Mouse (Mus musculus) 416B (cell line): ENCODE results near the gene Foxn1.

Experiments used
- DNase-seq: peaks from one replicate; pipeline ENCODE4 v3.0.0; 2011; ENCODE audit warnings: low read depth

Gene Foxn1

DNA sequence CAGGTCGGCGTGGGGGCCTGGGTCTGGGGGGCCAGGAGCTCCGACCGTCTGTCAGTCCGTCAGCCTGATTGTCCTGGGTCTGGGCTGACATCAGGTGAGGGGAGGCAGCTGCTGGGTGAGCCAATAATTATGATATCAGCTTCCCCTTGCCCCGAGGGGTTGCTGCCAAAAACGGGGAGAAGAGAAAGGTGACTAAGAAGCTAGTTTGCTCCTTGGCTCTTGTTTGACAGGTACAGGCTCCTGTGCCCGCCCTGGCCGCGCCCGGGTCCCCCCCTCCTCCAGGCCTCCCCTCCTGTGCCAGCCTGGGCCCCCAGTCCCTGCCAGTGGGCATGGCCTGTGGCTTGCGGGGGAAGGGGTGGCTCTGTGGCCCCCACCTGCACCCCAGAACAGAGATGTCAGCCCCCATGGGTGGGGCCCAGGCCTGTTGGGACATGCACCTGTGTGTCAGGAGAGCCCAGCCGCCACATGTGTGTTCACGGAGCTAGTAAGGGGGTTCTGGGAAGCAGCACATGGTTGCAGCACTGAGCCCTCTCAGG, at the start of gene Foxn1:
Gene Foxn1, minus strand, starts transcription at position 51 of the 536 bp plus-strand sequence.
- no peak for DNase-seq

DNA sequence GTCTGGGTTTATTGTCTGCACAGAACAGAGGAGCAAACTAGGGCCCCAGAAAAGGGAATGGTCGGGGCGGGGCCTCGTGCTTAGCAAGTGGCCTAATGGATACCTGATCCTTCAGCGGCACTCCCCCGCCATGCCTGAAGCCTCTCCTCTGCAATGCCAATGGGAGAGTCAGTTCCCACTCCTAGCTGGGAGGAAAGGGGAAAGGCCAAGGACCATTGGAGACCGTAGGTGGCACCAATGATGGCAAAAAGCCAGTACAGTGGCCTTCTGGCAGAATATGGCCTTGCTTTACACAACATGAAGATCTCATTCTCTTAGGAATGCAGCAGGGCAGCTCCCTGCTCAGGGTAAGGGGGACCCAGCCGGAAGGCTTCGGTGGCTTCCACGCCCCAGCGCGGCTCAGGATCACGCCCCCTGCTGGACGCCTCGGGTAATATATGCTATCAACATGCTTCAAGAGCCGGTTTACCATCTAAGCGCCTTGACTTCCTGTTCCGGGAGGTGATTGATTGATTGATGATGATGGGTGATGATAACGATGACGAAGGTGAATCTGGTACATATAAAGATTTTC, 49.5 kb upstream of the Foxn1 start:
- DNase-seq, result peak; percentile 53

- DNase-seq, result no peak
Observed at GRCm38 (mm10) chr11:78434052-78434451, 47.7 kb upstream of the Foxn1 start.

- no peak for DNase-seq
Observed at GRCm38 (mm10) chr11:78431176-78431575, 44.8 kb upstream of the Foxn1 start.

- peak; percentile 46 for DNase-seq
Observed at GRCm38 (mm10) chr11:78430195-78430878, 44.0 kb upstream of the Foxn1 start.

- no peak for DNase-seq
Observed at GRCm38 (mm10) chr11:78428309-78428708, 42.0 kb upstream of the Foxn1 start.

DNA sequence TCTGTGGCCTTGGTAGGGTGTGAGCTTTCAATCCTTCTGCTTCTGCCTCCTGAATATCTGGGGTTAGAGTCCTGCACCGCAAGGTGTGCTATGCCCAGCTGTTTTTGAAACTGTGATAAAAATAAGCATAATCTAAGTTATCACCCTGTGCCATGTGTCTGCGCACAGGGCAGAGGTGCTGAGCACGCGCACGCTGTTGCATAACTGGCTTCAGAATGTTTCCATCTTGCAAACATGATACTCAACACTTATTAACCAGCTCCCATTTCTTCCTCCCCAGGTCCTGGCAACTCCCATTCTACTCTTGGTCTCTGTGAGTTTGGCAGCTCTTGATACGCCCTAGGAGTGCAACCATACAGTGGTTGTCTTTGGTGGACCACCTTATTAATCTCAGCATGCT, 41.3 kb upstream of the Foxn1 start:
- no peak for DNase-seq

GRCm38 (mm10) chr11:78425572-78425971, 39.2 kb upstream of the Foxn1 start:
- no peak for DNase-seq

- no peak for DNase-seq
Observed at GRCm38 (mm10) chr11:78424352-78424751, 38.0 kb upstream of the Foxn1 start.

DNA sequence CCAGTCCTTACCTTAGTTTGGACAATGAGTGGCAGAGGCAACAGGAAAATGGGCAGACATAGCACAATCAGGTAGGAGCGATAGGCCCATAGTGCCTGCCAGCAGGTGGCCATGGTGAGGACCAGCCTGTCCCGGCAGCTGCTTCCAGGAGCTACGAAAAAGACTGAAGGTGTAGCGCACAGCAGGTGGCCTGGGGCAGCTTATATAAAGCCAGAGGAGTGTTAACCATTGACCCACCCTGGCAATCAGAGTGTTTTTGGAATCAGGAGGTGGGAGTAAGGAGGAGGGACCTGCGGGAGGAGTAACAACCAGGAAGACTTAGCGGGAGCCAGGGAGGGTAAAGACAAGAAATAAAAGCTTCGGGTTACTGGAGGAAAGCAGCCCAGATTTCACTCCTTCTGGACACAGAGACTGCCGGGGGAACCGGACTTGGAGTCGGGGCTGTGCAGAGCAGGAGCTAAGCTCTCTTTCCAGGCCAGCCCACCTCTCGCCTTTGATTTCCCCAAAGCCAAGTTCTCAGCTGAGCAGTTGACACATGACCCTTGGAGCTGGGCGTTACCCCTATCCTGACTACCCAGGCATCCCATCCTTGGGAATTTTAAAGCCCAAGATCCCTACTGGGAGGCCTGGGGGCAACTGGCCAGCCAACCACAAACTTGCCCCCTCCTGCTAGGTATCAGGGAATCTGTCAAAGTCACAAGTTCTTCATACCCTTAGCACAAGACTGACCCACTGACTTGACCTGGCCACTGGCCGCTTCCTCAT, 35.9 kb upstream of the Foxn1 start, which contains the start of gene Slc13a2:
Gene Slc13a2, minus strand, starts transcription at position 163 of the 765 bp plus-strand sequence.
- DNase-seq, result no peak

- peak; percentile 96 for DNase-seq
Observed at GRCm38 (mm10) chr11:78421201-78422009, 35.0 kb upstream of the Foxn1 start.

- DNase-seq, result peak; percentile 97
Observed at GRCm38 (mm10) chr11:78420263-78420889, 34.0 kb upstream of the Foxn1 start.

DNA sequence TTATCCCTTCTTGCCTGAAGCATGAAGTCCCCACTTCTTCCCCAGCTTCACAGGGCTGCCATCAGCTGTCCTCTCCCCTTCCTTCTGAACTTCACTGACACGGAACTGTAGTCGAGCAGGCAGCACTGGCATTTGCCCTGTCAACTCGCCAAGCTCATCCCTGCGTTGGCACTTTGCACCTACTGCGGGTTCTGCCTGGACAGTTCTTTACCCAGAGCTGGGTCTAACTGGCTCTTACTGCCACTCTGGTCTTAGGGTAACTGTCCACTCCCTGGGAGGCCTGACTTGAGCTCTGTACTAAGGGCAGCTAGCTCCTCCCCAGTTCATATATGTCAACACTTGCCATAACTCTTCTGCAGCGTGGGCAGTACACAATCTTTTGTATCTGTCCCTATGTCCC, 30.5 kb upstream of the Foxn1 start:
- DNase-seq, result no peak

- DNase-seq, result no peak
Observed at GRCm38 (mm10) chr11:78412861-78413260, 26.5 kb upstream of the Foxn1 start.

- DNase-seq, result no peak
Observed at GRCm38 (mm10) chr11:78412324-78412850, 26.0 kb upstream of the Foxn1 start.

- DNase-seq, result peak; percentile 73
Observed at GRCm38 (mm10) chr11:78411606-78412323, 25.4 kb upstream of the Foxn1 start.

- no peak for DNase-seq
Observed at GRCm38 (mm10) chr11:78408256-78409240, 22.2 kb upstream of the Foxn1 start.

- no peak for DNase-seq
Observed at GRCm38 (mm10) chr11:78402062-78402461, 15.7 kb upstream of the Foxn1 start.

DNA sequence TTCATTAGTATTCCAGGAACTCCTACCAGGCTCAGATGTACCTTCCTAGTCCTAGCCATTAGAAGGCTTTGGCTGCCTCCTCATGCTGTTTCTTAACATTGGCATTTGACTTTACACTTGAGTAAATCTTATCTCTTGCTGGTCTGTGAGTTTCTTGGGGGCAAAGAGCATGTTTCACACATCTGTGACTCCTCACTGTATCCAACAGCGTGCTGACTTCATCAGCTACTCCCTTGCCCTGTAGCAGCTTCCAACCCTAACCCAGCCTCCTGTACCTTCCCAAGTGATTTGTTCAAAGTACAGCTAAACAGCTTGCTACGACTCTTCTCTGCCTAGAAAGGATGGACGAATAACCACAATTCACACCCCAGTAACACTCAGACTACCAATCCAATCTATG, 15.1 kb upstream of the Foxn1 start:
- DNase-seq, result no peak
